Mouse (Mus musculus) MEL (cell line): ENCODE measurements around the gene Rpl3.

Experiments
- CTCF ChIP-seq, 3 experiments: IDR thresholded peaks in 2 of 3; conservative IDR thresholded peaks in 1 of 3; 2 replicates each; pipeline ENCODE4 v1.5.1; 2011 to 2012; ENCODE audit warnings: low read length in 3 of 3, low read depth in 2 of 3, mild to moderate bottlenecking in 2 of 3, improper control_type of control experiment in 1 of 3, inconsistent platforms in 1 of 3, mixed read lengths in 1 of 3, moderate library complexity in 1 of 3; ENCODE audit not compliant: control insufficient read depth in 1 of 3, insufficient read depth in 1 of 3, poor library complexity in 1 of 3, severe bottlenecking in 1 of 3
- POLR2A ChIP-seq, 2 experiments: IDR thresholded peaks; 2 replicates each; pipeline ENCODE4 v1.6.1; 2011 to 2012; ENCODE audit warnings: low read length in 2 of 2, mild to moderate bottlenecking in 2 of 2, control low read depth in 1 of 2, improper control_type of control experiment in 1 of 2, low read depth in 1 of 2, moderate library complexity in 1 of 2; ENCODE audit not compliant: control insufficient read depth in 1 of 2, insufficient read depth in 1 of 2, poor library complexity in 1 of 2
- POLR2AphosphoS2 ChIP-seq: IDR thresholded peaks from 2 replicates; pipeline ENCODE4 v1.6.1; 2011; ENCODE audit warnings: low read length, improper control_type of control experiment
- UBTF ChIP-seq: IDR thresholded peaks from 2 replicates; pipeline ENCODE4 v1.6.1; 2012; ENCODE audit warnings: low read depth, mild to moderate bottlenecking, inconsistent platforms, low read length, improper control_type of control experiment, moderate library complexity, borderline replicate concordance; ENCODE audit not compliant: insufficient read depth
- ZC3H11A ChIP-seq: IDR thresholded peaks from 2 replicates; pipeline ENCODE4 v1.6.1; 2012; ENCODE audit warnings: low read depth, mild to moderate bottlenecking, inconsistent platforms, low read length, improper control_type of control experiment
- ZMIZ1 ChIP-seq: IDR thresholded peaks from 2 replicates; pipeline ENCODE4 v1.6.1; 2012; ENCODE audit warnings: low read depth, mild to moderate bottlenecking, inconsistent platforms, low read length, improper control_type of control experiment, moderate library complexity

DNA sequence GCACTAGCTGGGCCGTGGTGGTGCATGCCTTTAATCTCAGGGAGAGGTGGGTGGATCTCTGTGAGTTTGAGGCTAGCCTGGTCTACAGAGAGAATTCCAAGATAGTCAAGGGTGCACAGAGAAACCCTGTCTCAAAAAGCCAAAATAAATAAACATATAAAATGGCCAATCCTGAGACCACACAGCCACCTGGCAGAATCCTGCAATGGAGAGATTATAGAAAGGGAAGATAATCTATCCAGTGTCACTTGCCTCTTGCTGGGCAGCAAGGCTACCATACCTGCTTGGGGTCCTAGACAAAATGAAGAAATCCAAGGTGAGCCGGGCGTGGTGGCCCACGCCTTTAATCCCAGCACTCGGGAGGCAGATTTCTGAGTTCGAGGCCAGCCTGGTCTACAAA, 38.3 kb upstream of the Rpl3 start:
- TF ChIP-seq POLR2A (IDR thresholded peaks at IDR 0.05; ENCODE audit: control insufficient read depth in 1 of 2, insufficient read depth in 1 of 2, low read depth in 1 of 2, low read length in 2 of 2, poor library complexity in 1 of 2): no peak
- TF ChIP-seq ZC3H11A: no peak
- no peak for TF ChIP-seq POLR2AphosphoS2
- no peak for TF ChIP-seq ZMIZ1
- TF ChIP-seq UBTF: no peak
- TF ChIP-seq CTCF (IDR thresholded peaks at IDR 0.05 in 2 of 3, conservative IDR thresholded peaks at IDR 0.05 in 1 of 3; ENCODE audit: control insufficient read depth in 1 of 3, insufficient read depth in 1 of 3, low read depth in 2 of 3, low read length in 3 of 3, poor library complexity in 1 of 3, severe bottlenecking in 1 of 3): no peak
